Mouse (Mus musculus): ENCODE measurements around the gene Mphosph8.

DNA sequence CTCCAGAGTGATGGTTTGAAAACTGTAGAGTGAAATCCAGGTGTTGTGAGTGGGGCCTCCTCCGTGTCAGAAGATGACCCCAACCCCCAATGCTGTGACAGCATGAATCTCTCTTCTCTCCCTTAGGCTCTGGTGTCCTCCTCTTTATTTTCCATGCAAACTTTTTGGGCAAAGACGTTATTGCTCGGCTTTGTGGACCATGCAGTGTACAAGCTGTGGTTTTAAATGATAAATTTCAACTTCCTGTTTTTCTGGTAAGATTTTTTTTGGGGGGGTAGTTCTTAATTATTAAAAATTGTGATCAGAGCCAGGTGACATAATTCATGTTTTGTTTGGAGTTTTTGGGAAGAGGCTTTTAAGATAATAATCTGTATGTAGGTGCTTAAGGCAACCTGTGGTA lies 27.4 kb downstream of the Mphosph8 start:
- TF ChIP-seq CTCF (IDR thresholded peaks at IDR 0.05; ENCODE audit: low read depth): no peak
- no peak for TF ChIP-seq EP300 (optimal IDR thresholded peaks at IDR 0.05)
